ENCODE assay signal across 8 mouse cellular contexts in the genomic region with DNA sequence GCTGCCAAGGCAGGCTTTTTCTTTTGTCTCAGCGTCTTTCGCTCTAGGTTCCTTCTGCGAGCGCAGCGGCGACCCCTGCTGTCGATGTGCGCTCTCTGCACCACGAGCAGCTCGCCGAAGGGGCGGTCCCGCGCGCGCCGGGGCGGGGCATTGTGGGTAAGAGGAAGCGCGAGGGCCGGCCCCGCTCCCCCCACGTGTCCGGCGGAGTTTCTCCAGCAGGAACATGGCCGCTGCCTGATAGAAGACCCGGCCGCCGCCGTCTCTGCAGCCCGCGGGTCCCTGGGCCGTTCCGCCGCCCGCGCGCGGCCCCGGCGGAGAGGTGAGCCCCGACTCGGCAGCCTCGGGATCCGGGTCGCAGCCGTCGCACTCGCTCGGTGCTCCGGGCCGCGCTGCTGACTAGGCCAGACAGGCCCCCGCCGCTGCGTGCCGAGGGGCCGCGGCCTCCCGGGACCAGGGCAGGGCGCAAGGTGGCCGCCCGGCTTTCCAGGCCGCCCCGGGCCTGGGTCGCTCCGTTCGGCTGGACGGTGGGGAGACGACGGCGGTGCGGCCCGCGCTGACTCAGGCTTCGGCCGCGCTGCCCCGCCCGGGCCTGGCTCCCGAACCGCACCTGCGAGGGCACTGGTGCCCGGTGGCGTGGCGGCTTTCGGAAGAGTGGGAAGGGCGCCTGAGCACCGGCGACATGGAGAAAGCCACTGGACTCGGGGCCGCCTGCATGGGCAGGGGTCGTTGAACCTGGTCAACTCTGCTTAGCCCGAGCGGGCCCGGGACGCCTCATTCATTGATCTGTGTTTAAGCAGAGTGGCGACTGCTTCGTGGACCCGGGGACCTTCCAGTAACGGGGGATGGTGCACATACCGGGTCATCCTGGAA. TPM values are rescaled to one million over a fixed set of nuclear protein-coding genes. Genes with fewer than 3 reads are reported as not detected.
DNase-seq lines count a peak whose midpoint lies in the region; ATAC-seq and TF ChIP-seq lines count a peak whose summit lies in the region.

A gene (plus strand): TSS at position 153 of the 870 bp plus-strand sequence.

- TF ChIP-seq CTCF in MEL (IDR thresholded peaks at IDR 0.05 in 2 of 3, conservative IDR thresholded peaks at IDR 0.05 in 1 of 3; ENCODE audit: control insufficient read depth in 1 of 3, insufficient read depth in 1 of 3, low read depth in 2 of 3, low read length in 3 of 3, poor library complexity in 1 of 3, severe bottlenecking in 1 of 3): peak; percentile 49 to 93 (median 88); a peak in 5 of 6 replicates
- TF ChIP-seq CTCF in cerebellum, adult 2 months (IDR thresholded peaks at IDR 0.05; ENCODE audit: borderline replicate concordance, insufficient read depth, low read depth, low read length): peak; percentile 83

- peak within 1 kb of the TSS; percentile 63 to 79 for H3K4me3 ChIP-seq in MEL (ENCODE audit: control insufficient read depth in 1 of 2, insufficient read depth in 1 of 2, low read depth in 2 of 2, low read length in 2 of 2)
- H3K4me3 ChIP-seq in cerebellum, adult 2 months (replicated peaks; ENCODE audit: insufficient read depth, low read depth, low read length): peak within 1 kb of the TSS; percentile 72
- H3K4me3 ChIP-seq in lung, embryonic 16.5 days (ENCODE audit: low read length): peak within 1 kb of the TSS; percentile 92

- H3K27me3 ChIP-seq in MEL (ENCODE audit: control insufficient read depth in 1 of 2, insufficient read depth in 2 of 2, low read length in 2 of 2): no peaks in the 10 kb centered on the region
- H3K27me3 ChIP-seq in cerebellum, adult 2 months (ENCODE audit: control insufficient read depth, insufficient read depth, low read length): no peaks in the 10 kb centered on the region
- no peaks in the 10 kb centered on the region for H3K27me3 ChIP-seq in lung, embryonic 16.5 days (ENCODE audit: control insufficient read depth, insufficient read depth, low read depth, low read length)

- peak within 1 kb of the TSS; percentile 71 for H3K27ac ChIP-seq in MEL (ENCODE audit: control insufficient read depth, low read depth, low read length)
- no peak within 1 kb of the TSS for H3K27ac ChIP-seq in cerebellum, adult 2 months (ENCODE audit: insufficient read depth, low read length)
- H3K27ac ChIP-seq in lung, embryonic 16.5 days (ENCODE audit: low read length): peak within 1 kb of the TSS; percentile 82

- H3K79me2 ChIP-seq in MEL (ENCODE audit: control insufficient read depth, insufficient read depth, low read length, poor library complexity): peaks cover 28% of the 10 kb centered on the region

- whole genome bisulfite sequencing in cerebellum, adult 2 months: under 1% methylated on average over 102 of the region's 102 CpGs
- under 1% methylated on average over 93 of the region's 102 CpGs for WGBS in lung, embryonic 16.5 days

- TF ChIP-seq RAD21 in MEL (IDR thresholded peaks at IDR 0.05; ENCODE audit: low read depth, low read length): peak; percentile 68

- DNase-seq in MEL (ENCODE audit: low read depth, low spot score): peak; percentile 98
- DNase-seq in cerebellum, adult 2 months: peak; percentile 98 to 100
- DNase-seq in forelimb bud, embryonic 11.5 days (ENCODE audit: low read depth, low spot score): peak; percentile 98
- peak; percentile 100 for DNase-seq in layer of hippocampus, adult 9-10 months (ENCODE audit: low spot score)
- peak; percentile 98 for DNase-seq in ovary, postnatal 10 days (ENCODE audit: low spot score)
- peak; percentile 97 to 99 for DNase-seq in thymus, postnatal 10 days (ENCODE audit: low spot score in 2 of 2)

- H3K9ac ChIP-seq in MEL (ENCODE audit: control insufficient read depth, low read depth, low read length, poor library complexity, severe bottlenecking): peak within 1 kb of the TSS; percentile 89
- H3K9ac ChIP-seq in lung, embryonic 16.5 days (ENCODE audit: low read length): peak within 1 kb of the TSS; percentile 90

- no peaks in the 10 kb centered on the region for H3K9me3 ChIP-seq in MEL (replicated peaks; ENCODE audit: insufficient read depth, low read length)
- H3K9me3 ChIP-seq in lung, embryonic 16.5 days (ENCODE audit: control insufficient read depth, low read length): no peaks in the 10 kb centered on the region

- peak; percentile 87 to 95 for ATAC-seq in hematopoietic stem cell, adult 5-6 weeks (replicated peaks in 1 of 2; ENCODE audit: insufficient read depth in 1 of 2, low FRiP score in 2 of 2, low TSS enrichment in 1 of 2, low read depth in 1 of 2, poor library complexity in 2 of 2, severe bottlenecking in 2 of 2)
- ATAC-seq in lung, embryonic 16.5 days (ENCODE audit: low read depth): peak; percentile 97

- H3K4me2 ChIP-seq in lung, embryonic 16.5 days (ENCODE audit: low read depth, low read length): peak within 1 kb of the TSS; percentile 80

- TF ChIP-seq EP300 in MEL (IDR thresholded peaks at IDR 0.05; ENCODE audit: low read depth in 1 of 2, low read length in 2 of 2): no peak

- peak; percentile 72 to 82 for TF ChIP-seq POLR2A in MEL (IDR thresholded peaks at IDR 0.05; ENCODE audit: control insufficient read depth in 1 of 2, insufficient read depth in 1 of 2, low read depth in 1 of 2, low read length in 2 of 2, poor library complexity in 1 of 2)
- TF ChIP-seq POLR2A in cerebellum, adult 2 months (IDR thresholded peaks at IDR 0.05; ENCODE audit: borderline replicate concordance, insufficient read depth, low read length): no peak

- H3K4me1 ChIP-seq in MEL (ENCODE audit: control insufficient read depth in 1 of 2, insufficient read depth in 2 of 2, low read length in 2 of 2): peaks cover 0 to 8% of the 10 kb centered on the region in 2 experiments; a peak in 2 of 4 replicates
- H3K4me1 ChIP-seq in cerebellum, adult 2 months (ENCODE audit: control insufficient read depth, insufficient read depth, low read length): no peaks in the 10 kb centered on the region
- H3K4me1 ChIP-seq in lung, embryonic 16.5 days (replicated peaks; ENCODE audit: control insufficient read depth, insufficient read depth, low read length): peaks cover 12% of the 10 kb centered on the region

- H3K36me3 ChIP-seq in MEL (ENCODE audit: control insufficient read depth in 1 of 2, insufficient read depth in 2 of 2, low read length in 2 of 2): peaks cover 0 to 8% of the 10 kb centered on the region in 2 experiments; a peak in 2 of 4 replicates
- H3K36me3 ChIP-seq in lung, embryonic 16.5 days (ENCODE audit: control insufficient read depth, insufficient read depth, low read length): no peaks in the 10 kb centered on the region

TF ChIP-seq in MEL, 35 proteins besides CTCF, POLR2A, EP300 and RAD21 (continues in another document):
- TF ChIP-seq E2F4 (IDR thresholded peaks at IDR 0.05; ENCODE audit: borderline replicate concordance, low read depth, low read length): no peak
- TF ChIP-seq NRF1 (IDR thresholded peaks at IDR 0.05; ENCODE audit: insufficient read depth, low read depth, low read length, poor library complexity, severe bottlenecking): peak; percentile 51; the same call in 1 of the 2 replicates
- TF ChIP-seq BHLHE40 (IDR thresholded peaks at IDR 0.05; ENCODE audit: borderline replicate concordance, low read depth, low read length): no peak
- no peak for TF ChIP-seq MAFK (IDR thresholded peaks at IDR 0.05; ENCODE audit: borderline replicate concordance, low read depth, low read length)
- no peak for TF ChIP-seq GATA1 (IDR thresholded peaks at IDR 0.05; ENCODE audit: low read depth, low read length)
- no peak for TF ChIP-seq JUND (IDR thresholded peaks at IDR 0.05; ENCODE audit: low read depth, low read length)
- TF ChIP-seq ZMIZ1 (IDR thresholded peaks at IDR 0.05; ENCODE audit: low read depth, low read length): no peak
- TF ChIP-seq UBTF (IDR thresholded peaks at IDR 0.05; ENCODE audit: borderline replicate concordance, insufficient read depth, low read depth, low read length): peak; percentile 55; the same call in 1 of the 2 replicates
- TF ChIP-seq ELF1 (IDR thresholded peaks at IDR 0.05; ENCODE audit: low read depth, low read length): peak; percentile 86
- peak; percentile 56; the same call in 1 of the 2 replicates for TF ChIP-seq CHD1 (IDR thresholded peaks at IDR 0.05; ENCODE audit: low read depth, low read length)
- no peak for TF ChIP-seq ZNF384 (IDR thresholded peaks at IDR 0.05; ENCODE audit: low read depth, low read length)
- TF ChIP-seq MAZ (IDR thresholded peaks at IDR 0.05; ENCODE audit: low read depth, low read length): peak; percentile 84; the same call in 1 of the 2 replicates
- peak; percentile 80; the same call in 1 of the 2 replicates for TF ChIP-seq MYC (IDR thresholded peaks at IDR 0.05; ENCODE audit: low read depth, low read length)
- no peak for TF ChIP-seq ETS1 (IDR thresholded peaks at IDR 0.05; ENCODE audit: low read depth, low read length)
- TF ChIP-seq SIN3A (IDR thresholded peaks at IDR 0.05; ENCODE audit: low read length): peak; percentile 94
- peak; percentile 98 for TF ChIP-seq MXI1 (IDR thresholded peaks at IDR 0.05; ENCODE audit: low read depth, low read length)
- TF ChIP-seq RCOR1 (IDR thresholded peaks at IDR 0.05; ENCODE audit: low read depth, low read length): no peak
- TF ChIP-seq ZC3H11A (IDR thresholded peaks at IDR 0.05; ENCODE audit: low read depth, low read length): peak; percentile 69
- no peak for TF ChIP-seq GABPA (IDR thresholded peaks at IDR 0.05; ENCODE audit: low read depth, low read length)
- TF ChIP-seq POLR2AphosphoS5 (IDR thresholded peaks at IDR 0.05; ENCODE audit: borderline replicate concordance, low read depth, low read length): no peak
- no peak for TF ChIP-seq ZKSCAN1 (IDR thresholded peaks at IDR 0.05; ENCODE audit: low read depth, low read length)
- TF ChIP-seq KAT2A (conservative IDR thresholded peaks at IDR 0.05; ENCODE audit: low read depth, low read length): no peak; the same call in 1 of the 2 replicates
- TF ChIP-seq MYB (IDR thresholded peaks at IDR 0.05; ENCODE audit: low read depth, low read length): no peak
- peak; percentile 88 for TF ChIP-seq USF1 (IDR thresholded peaks at IDR 0.05; ENCODE audit: low read depth, low read length)
- peak; percentile 63 for TF ChIP-seq TCF12 (IDR thresholded peaks at IDR 0.05; ENCODE audit: low read depth, low read length)
- TF ChIP-seq SMC3 (IDR thresholded peaks at IDR 0.05; ENCODE audit: low read depth, low read length): peak; percentile 91
- TF ChIP-seq TAL1 (IDR thresholded peaks at IDR 0.05; ENCODE audit: low read length): no peak
- TF ChIP-seq NELFE (IDR thresholded peaks at IDR 0.05; ENCODE audit: low read depth, low read length): peak; percentile 63
- peak; percentile 76 for TF ChIP-seq HCFC1 (IDR thresholded peaks at IDR 0.05; ENCODE audit: low read depth, low read length)

RNA-seq across cellular contexts. Expression of the gene that starts here (rescaled TPM):
- total RNA-seq in MEL (2012; rRNA removed): 39.1 and 39.4 TPM in 2 replicates
- 10 to 100 TPM in 1 of 2 experiments, not detected in 1; 50.1 TPM for polyA plus RNA-seq in MEL (2012; ENCODE audit: insufficient read depth in 1 of 2, insufficient read length in 2 of 2, low read depth in 1 of 2, low replicate concordance in 2 of 2, missing spikeins in 1 of 2)
- 27.2 and 28.9 TPM in 2 replicates for polyA plus RNA-seq in cerebellum, adult 2 months (2012; rRNA removed)
- total RNA-seq in hematopoietic stem cell, adult 5-6 weeks (2017): 25.8 and 28.4 TPM in 2 replicates
- polyA plus RNA-seq in lung, embryonic 16.5 days (2015; fragmentation: Nextera tagmentation; extraction: Ambion mirVana): 27.7 and 28.3 TPM in 2 replicates
